Mouse (Mus musculus) lung, embryonic 16.5 days (tissue): ENCODE measurements at regions not wholly inside any gene's neighbourhood (a gene's known extent, or its start where the extent isn't known, plus 50 kb on each side); places are given as distances from the start of the nearest gene placed in this dataset.
"Not testable (repeated sequence)": the region's sequence is repeated elsewhere in the genome, so short reads cannot be mapped to it uniquely, and the experiment has no call there.

Experiments used
- ATAC-seq: fragments of 200-750 bp; cut with Nextera tagmentation; 2 replicates; pipeline ENCODE4 v1.8.0; 2017; ENCODE audit warnings: low read depth, mild to moderate bottlenecking, moderate library complexity
- H3K27ac ChIP-seq: fragments of 300-500 bp; sonication (generic); 2 replicates; pipeline ENCODE4 v1.5.1; 2014; ENCODE audit warnings: mild to moderate bottlenecking, control low read depth, low read length
- H3K27me3 ChIP-seq: fragments of 300-500 bp; sonication (generic); 2 replicates; pipeline ENCODE4 v1.6.1; 2014; ENCODE audit warnings: low read depth, low read length, mixed read lengths; ENCODE audit not compliant: control insufficient read depth, insufficient read depth
- H3K36me3 ChIP-seq: fragments of 300-500 bp; sonication (generic); 2 replicates; pipeline ENCODE4 v1.6.1; 2014; ENCODE audit warnings: low read length; ENCODE audit not compliant: control insufficient read depth, insufficient read depth
- H3K4me1 ChIP-seq: fragments of 300-500 bp; sonication (generic); replicated peaks from 2 replicates; pipeline ENCODE4 v1.6.1; 2014; ENCODE audit warnings: low read length, mixed read lengths; ENCODE audit not compliant: control insufficient read depth, insufficient read depth
- H3K4me2 ChIP-seq: fragments of 300-500 bp; sonication (generic); 2 replicates; pipeline ENCODE4 v1.6.1; 2014; ENCODE audit warnings: low read depth, low read length, control low read depth
- H3K4me3 ChIP-seq: fragments of 300-500 bp; sonication (generic); 2 replicates; pipeline ENCODE4 v1.5.1; 2014; ENCODE audit warnings: mild to moderate bottlenecking, low read length, control low read depth
- H3K9ac ChIP-seq: fragments of 300-500 bp; sonication (generic); 2 replicates; pipeline ENCODE4 v1.6.1; 2014; ENCODE audit warnings: low read length, control low read depth
- H3K9me3 ChIP-seq: fragments of 300-500 bp; sonication (generic); 2 replicates; pipeline ENCODE4 v1.6.1; 2016; ENCODE audit warnings: low read length; ENCODE audit not compliant: control insufficient read depth
- WGBS: fragments of 180-500 bp; shearing (Covaris S2); extraction: QIAGEN DNeasy Blood & Tissue Kit; methylation state at CpG from one replicate; pipeline ENCODE4 v1.1.7; 2014; 5-methylcytosine and 5-hydroxymethylcytosine counted together

- ATAC-seq = no peak
- WGBS = 58% methylated on average over 4 of the region's 4 CpGs
- H3K27ac ChIP-seq = no peak overlapping the region
These were observed 177.9 kb upstream of the Tmem45b start for GRCm38 (mm10) chr9:31642169-31642568.

GRCm38 (mm10) chr9:31628291-31628690, 164.0 kb upstream of the Tmem45b start:
- H3K9me3 ChIP-seq = no peaks in the 10 kb centered on the region
- ATAC-seq = no peak
- H3K36me3 ChIP-seq = no peaks in the 10 kb centered on the region
- H3K4me2 ChIP-seq = no peak overlapping the region
- no peaks in the 10 kb centered on the region for H3K27me3 ChIP-seq
- no peak overlapping the region for H3K27ac ChIP-seq
- no peaks in the 10 kb centered on the region for H3K4me1 ChIP-seq
- no peak overlapping the region for H3K9ac ChIP-seq
- H3K4me3 ChIP-seq = no peak overlapping the region
- 88% methylated on average over 6 of the region's 6 CpGs for WGBS

More at GRCm38 (mm10) chr9:31642169-31642568, 177.9 kb upstream of the Tmem45b start:
- H3K36me3 ChIP-seq = no peaks in the 10 kb centered on the region
- H3K4me3 ChIP-seq = no peak overlapping the region
- H3K9me3 ChIP-seq = no peaks in the 10 kb centered on the region
- no peaks in the 10 kb centered on the region for H3K27me3 ChIP-seq
- H3K4me2 ChIP-seq = no peak overlapping the region
- H3K4me1 ChIP-seq = no peaks in the 10 kb centered on the region; the same call in 1 of the 2 replicates
- no peak overlapping the region for H3K9ac ChIP-seq

GRCm38 (mm10) chr9:31621553-31621952, 157.3 kb upstream of the Tmem45b start:
- WGBS = 88% methylated on average over 7 of the region's 7 CpGs
- not testable (repeated sequence) for H3K36me3 ChIP-seq, H3K4me1 ChIP-seq, ATAC-seq, H3K4me2 ChIP-seq, H3K27ac ChIP-seq, H3K27me3 ChIP-seq, H3K4me3 ChIP-seq, H3K9ac ChIP-seq, H3K9me3 ChIP-seq

- H3K27me3 ChIP-seq = no peaks in the 10 kb centered on the region
- 42% methylated on average over 6 of the region's 6 CpGs for WGBS
- H3K9ac ChIP-seq = no peak overlapping the region
- H3K4me3 ChIP-seq = no peak overlapping the region
- no peak overlapping the region for H3K27ac ChIP-seq
- no peaks in the 10 kb centered on the region for H3K4me1 ChIP-seq
- H3K36me3 ChIP-seq = no peaks in the 10 kb centered on the region
- no peaks in the 10 kb centered on the region for H3K9me3 ChIP-seq
- H3K4me2 ChIP-seq = no peak overlapping the region
- ATAC-seq = no peak
These were observed 155.1 kb upstream of the Tmem45b start for GRCm38 (mm10) chr9:31619344-31619743.

GRCm38 (mm10) chr9:31614250-31614945, 150.1 kb upstream of the Tmem45b start:
- no peaks in the 10 kb centered on the region for H3K36me3 ChIP-seq
- H3K4me3 ChIP-seq = no peak overlapping the region
- H3K9me3 ChIP-seq = no peaks in the 10 kb centered on the region
- H3K4me1 ChIP-seq = peaks cover 6% of the 10 kb centered on the region
- no peak overlapping the region for H3K27ac ChIP-seq
- no peak for ATAC-seq
- 54% methylated on average over 13 of the region's 13 CpGs for WGBS
- no peak overlapping the region for H3K9ac ChIP-seq
- no peak overlapping the region for H3K4me2 ChIP-seq
- H3K27me3 ChIP-seq = no peaks in the 10 kb centered on the region

GRCm38 (mm10) chr9:31611036-31611695, 146.9 kb upstream of the Tmem45b start:
- peaks cover 6% of the 10 kb centered on the region for H3K4me1 ChIP-seq
- ATAC-seq = peak; percentile 69

GRCm38 (mm10) chr9:31610631-31611030, 146.4 kb upstream of the Tmem45b start:
- Histone ChIP-seq H3K4me2 (no peak overlapping the region; the same call in 1 of the 2 replicates), H3K27me3 (no peaks in the 10 kb centered on the region), H3K4me1 (peaks cover 6% of the 10 kb centered on the region), H3K4me3 (no peak overlapping the region), H3K36me3 (no peaks in the 10 kb centered on the region), H3K9ac (no peak overlapping the region), H3K9me3 (no peaks in the 10 kb centered on the region), H3K27ac (no peak overlapping the region)
- WGBS = 41% methylated on average over 4 of the region's 4 CpGs
- ATAC-seq = peak; percentile 67

More at GRCm38 (mm10) chr9:31611036-31611695, 146.9 kb upstream of the Tmem45b start:
- no peak overlapping the region for H3K27ac ChIP-seq
- no peak overlapping the region; the same call in 1 of the 2 replicates for H3K9ac ChIP-seq
- WGBS = 58% methylated on average over 8 of the region's 8 CpGs
- H3K9me3 ChIP-seq = no peaks in the 10 kb centered on the region
- H3K36me3 ChIP-seq = no peaks in the 10 kb centered on the region
- H3K27me3 ChIP-seq = no peaks in the 10 kb centered on the region
- H3K4me3 ChIP-seq = no peak overlapping the region
- H3K4me2 ChIP-seq = no peak overlapping the region; the same call in 1 of the 2 replicates

- H3K9ac ChIP-seq = no peak overlapping the region
- no peaks in the 10 kb centered on the region for H3K36me3 ChIP-seq
- no peaks in the 10 kb centered on the region for H3K27me3 ChIP-seq
- no peak overlapping the region for H3K4me2 ChIP-seq
- 53% methylated on average over 1 of the region's 1 CpGs for WGBS
- no peak overlapping the region for H3K27ac ChIP-seq
- peak; percentile 67 for ATAC-seq
- peaks cover 6% of the 10 kb centered on the region for H3K4me1 ChIP-seq
- no peak overlapping the region for H3K4me3 ChIP-seq
- no peaks in the 10 kb centered on the region for H3K9me3 ChIP-seq
These were observed 145.9 kb upstream of the Tmem45b start for GRCm38 (mm10) chr9:31610212-31610611.

GRCm38 (mm10) chr9:31609731-31610130, 145.5 kb upstream of the Tmem45b start:
- H3K9me3 ChIP-seq = no peaks in the 10 kb centered on the region
- ATAC-seq = no peak
- H3K4me3 ChIP-seq = no peak overlapping the region
- peaks cover 6% of the 10 kb centered on the region for H3K4me1 ChIP-seq
- H3K9ac ChIP-seq = no peak overlapping the region
- 88% methylated on average over 3 of the region's 3 CpGs for WGBS
- no peak overlapping the region for H3K4me2 ChIP-seq
- no peak overlapping the region for H3K27ac ChIP-seq
- no peaks in the 10 kb centered on the region for H3K27me3 ChIP-seq
- H3K36me3 ChIP-seq = no peaks in the 10 kb centered on the region
